26 mouse cellular contexts compared by ENCODE assay signal in the genomic region with DNA sequence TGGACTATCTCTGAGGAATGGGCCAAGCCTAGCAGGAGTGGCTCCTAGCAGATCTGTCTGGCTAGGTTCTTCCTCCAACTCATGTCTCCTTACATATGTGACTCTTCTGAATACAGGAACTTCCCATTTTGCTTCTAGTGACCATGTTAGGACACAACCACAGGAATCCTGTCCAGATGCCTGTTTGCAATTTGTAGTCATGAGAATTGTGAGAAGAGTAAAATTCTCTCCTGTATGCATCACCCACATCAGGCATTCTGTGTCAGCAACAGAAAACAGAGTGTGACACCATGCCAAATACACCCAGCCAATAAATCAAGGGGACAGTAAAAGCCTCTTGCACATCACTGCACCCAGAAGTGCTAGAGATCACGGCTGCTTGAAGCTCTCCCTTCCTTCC. TPM values are rescaled to one million over a fixed set of nuclear protein-coding genes. Genes with fewer than 3 reads are reported as not detected.
A peak's percentile ranks its signal among the peaks of the same experiment; 100 is the strongest.
DNase-seq lines count a peak whose midpoint lies in the region; ATAC-seq and TF ChIP-seq lines count a peak whose summit lies in the region.
"Had no signal": no experiment of that assay in that cellular context is flagged by ENCODE, and none has a peak within 500 bp of the region (broad histone marks: within the 10 kb centered on the region; RNA-seq: fewer than 3 reads in every experiment).

No protein-coding gene starts in this region.

- no peak for TF ChIP-seq POLR2A in liver, adult 2 months (IDR thresholded peaks at IDR 0.05; ENCODE audit: extremely low read depth, insufficient read depth, low read length)

- H3K9me3 ChIP-seq in liver, postnatal 0 days (ENCODE audit: low read length), result no peaks in the 10 kb centered on the region
- H3K9me3 ChIP-seq: embryonic facial prominence, embryonic 10.5 days; embryonic facial prominence, embryonic 12.5 days; forebrain, embryonic 13.5 days; forebrain, embryonic 15.5 days had no signal

- no peak for TF ChIP-seq CTCF in liver, adult 2 months (IDR thresholded peaks at IDR 0.05; ENCODE audit: low read depth, low read length)
- no peak for TF ChIP-seq CTCF in liver, postnatal 0 days (IDR thresholded peaks at IDR 0.05; ENCODE audit: low read depth)

- no peak overlapping the region for H3K4me2 ChIP-seq in liver, postnatal 0 days (ENCODE audit: low read depth, low read length)
- H3K4me2 ChIP-seq: embryonic facial prominence, embryonic 12.5 days; forebrain, embryonic 13.5 days; forebrain, embryonic 15.5 days had no signal

- H3K27ac ChIP-seq in liver, adult 2 months (replicated peaks; ENCODE audit: insufficient read depth, low read depth, low read length), result peak overlapping the region; percentile 92
- no peak overlapping the region for H3K27ac ChIP-seq in liver, postnatal 0 days (ENCODE audit: low read depth)
- H3K27ac ChIP-seq: embryonic facial prominence, embryonic 10.5 days; embryonic facial prominence, embryonic 12.5 days; forebrain, embryonic 13.5 days; forebrain, embryonic 15.5 days had no signal

- H3K36me3 ChIP-seq in liver, adult 2 months (ENCODE audit: control insufficient read depth, insufficient read depth, low read length), result peaks cover 6% of the 10 kb centered on the region; the same call in 1 of the 2 replicates
- H3K36me3 ChIP-seq in liver, postnatal 0 days (replicated peaks; ENCODE audit: insufficient read depth, low read length), result no peaks in the 10 kb centered on the region
- H3K36me3 ChIP-seq: embryonic facial prominence, embryonic 10.5 days; embryonic facial prominence, embryonic 12.5 days; forebrain, embryonic 15.5 days had no signal

- 31% methylated on average over 1 of the region's 1 CpGs for WGBS in liver, adult 2 months
- WGBS in liver, postnatal 0 days (ENCODE audit: insufficient replicate concordance), result 62% methylated on average over 1 of the region's 1 CpGs

- H3K79me2 ChIP-seq in liver, adult 2 months (ENCODE audit: control insufficient read depth, insufficient read depth, low read length), result peaks cover 11% of the 10 kb centered on the region; the same call in 1 of the 2 replicates

- H3K4me3 ChIP-seq in liver, adult 2 months (ENCODE audit: insufficient read depth, low read depth, low read length), result peak overlapping the region; percentile 47
- no peak overlapping the region for H3K4me3 ChIP-seq in liver, postnatal 0 days (ENCODE audit: low read depth, low read length)
- H3K4me3 ChIP-seq: embryonic facial prominence, embryonic 10.5 days; embryonic facial prominence, embryonic 12.5 days; forebrain, embryonic 13.5 days; forebrain, embryonic 15.5 days had no signal

- no peaks in the 10 kb centered on the region for H3K27me3 ChIP-seq in liver, adult 2 months (ENCODE audit: control insufficient read depth, insufficient read depth, low read length)
- H3K27me3 ChIP-seq in liver, postnatal 0 days (ENCODE audit: insufficient read depth, low read length), result no peaks in the 10 kb centered on the region
- H3K27me3 ChIP-seq: embryonic facial prominence, embryonic 12.5 days; forebrain, embryonic 13.5 days; forebrain, embryonic 15.5 days had no signal

- no peak for TF ChIP-seq EP300 in liver, postnatal 0 days (IDR thresholded peaks at IDR 0.05; ENCODE audit: low read depth)

- H3K9ac ChIP-seq in liver, adult 2 months (ENCODE audit: low read depth, low read length), result peak overlapping the region; percentile 81
- no peak overlapping the region for H3K9ac ChIP-seq in liver, postnatal 0 days (replicated peaks)
- H3K9ac ChIP-seq: embryonic facial prominence, embryonic 12.5 days; forebrain, embryonic 13.5 days; forebrain, embryonic 15.5 days; forebrain, postnatal 0 days had no signal

- H3K4me1 ChIP-seq in liver, adult 2 months (ENCODE audit: control insufficient read depth, insufficient read depth, low read length), result peaks cover 39% of the 10 kb centered on the region
- H3K4me1 ChIP-seq in liver, postnatal 0 days (ENCODE audit: insufficient read depth), result peaks cover 2% of the 10 kb centered on the region

- no peak for ATAC-seq in liver, postnatal 0 days
- ATAC-seq: activated CD4-positive, CD25-positive, alpha-beta regulatory T cell, adult 4 months; forebrain, embryonic 13.5 days; forebrain, embryonic 15.5 days; forebrain, postnatal 0 days had no signal

- peak; percentile 77 for DNase-seq in liver, adult 2 months (ENCODE audit: extremely low read depth, low read depth, low spot score)
- DNase-seq in liver, postnatal 0 days, result no peak
- DNase-seq in NIH3T3 (ENCODE audit: low read depth), result peak; percentile 27
- no peak for DNase-seq in ovary, adult 18-20 months (ENCODE audit: low spot score)
- DNase-seq in gastrocnemius, adult 8-10 months (ENCODE audit: low spot score in 2 of 2), result no peak
- DNase-seq: adrenal gland, adult 8-10 months; adrenal gland, postnatal 14 days; adrenal gland, postnatal 36 days; cerebellum, adult 11-12 months; cerebellum, adult 2 months; cerebellum, adult 9-10 months; cerebellum, postnatal 10 days; cerebellum, postnatal 25 days; forebrain, postnatal 0 days had no signal

RNA-seq across cellular contexts. Expression of gene C9, which starts 1.1 kb away (rescaled TPM):
- total RNA-seq in liver, adult 2 months (2014; rRNA removed), result 259 and 275 TPM in 2 replicates
- 60.7 and 78.4 TPM in 2 replicates for polyA plus RNA-seq in liver, adult 2 months (2012; rRNA removed)
- polyA plus RNA-seq in liver, postnatal 0 days (2015; fragmentation: Nextera tagmentation; extraction: Ambion mirVana), result 0.95 and 1.9 TPM in 2 replicates
- not detected for total RNA-seq in gastrocnemius, adult 8-10 months (2022)
- total RNA-seq: adrenal gland, adult 18-20 months; ES-E14; forebrain, postnatal 0 days; MEL had no signal
- polyA plus RNA-seq: activated CD4-positive, CD25-positive, alpha-beta regulatory T cell, adult 4 months; C2C12; cerebellum, adult 2 months; cortical plate, adult 2 months; embryonic facial prominence, embryonic 10.5 days; embryonic facial prominence, embryonic 14.5 days; forebrain, embryonic 11.5 days; forebrain, embryonic 13.5 days; forebrain, embryonic 15.5 days; forebrain, postnatal 0 days had no signal

Comparison
In these comparisons a context has a peak if more than half of its experiments do, and no peak if none do; other contexts are left out.
1. DNase-seq: peak in liver, adult 2 months (single experiment) and NIH3T3 (single experiment); none in liver, postnatal 0 days (single experiment), ovary, adult 18-20 months (single experiment) and gastrocnemius, adult 8-10 months (0 of 2).
2. RNA of gene C9, which starts 1.1 kb away (total RNA-seq): 259 to 275 TPM in liver, adult 2 months; not detected in gastrocnemius, adult 8-10 months; every median in the first group is over 100 times any median in the second.